Mouse (Mus musculus) forebrain, embryonic 16.5 days (tissue): Measurements from ENCODE around the gene Tarsl2. TPM values are rescaled to one million over a fixed set of nuclear protein-coding genes. Genes with fewer than 3 reads are reported as not detected.
A peak's percentile ranks its signal among the peaks of the same experiment; 100 is the strongest.

Experiments
- ATAC-seq: fragments of 200-750 bp; cut with Nextera tagmentation; 2 replicates; pipeline ENCODE4 v1.8.0; 2017; ENCODE audit warnings: mild to moderate bottlenecking, moderate library complexity
- H3K27ac ChIP-seq: fragments of 300-500 bp; sonication (generic); 2 replicates; pipeline ENCODE4 v1.5.1; 2014; ENCODE audit warnings: low read length, control low read depth
- H3K27me3 ChIP-seq: fragments of 300-500 bp; sonication (generic); replicated peaks from 2 replicates; pipeline ENCODE4 v1.6.1; 2014; ENCODE audit warnings: low read length; ENCODE audit not compliant: control insufficient read depth, insufficient read depth
- H3K36me3 ChIP-seq: fragments of 300-500 bp; sonication (generic); 2 replicates; pipeline ENCODE4 v1.6.1; 2014; ENCODE audit not compliant: control insufficient read depth, insufficient read depth
- H3K4me1 ChIP-seq: fragments of 300-500 bp; sonication (generic); replicated peaks from 2 replicates; pipeline ENCODE4 v1.6.1; 2014; ENCODE audit warnings: low read length; ENCODE audit not compliant: control insufficient read depth, insufficient read depth
- H3K4me2 ChIP-seq: fragments of 300-500 bp; sonication (generic); 2 replicates; pipeline ENCODE4 v1.6.1; 2014; ENCODE audit warnings: mild to moderate bottlenecking, low read length, control low read depth
- H3K4me3 ChIP-seq: fragments of 300-500 bp; sonication (generic); replicated peaks from 2 replicates; pipeline ENCODE4 v1.5.1; 2014; ENCODE audit warnings: mild to moderate bottlenecking, low read length, control low read depth
- H3K9ac ChIP-seq: fragments of 300-500 bp; sonication (generic); replicated peaks from 2 replicates; pipeline ENCODE4 v1.6.1; 2014; ENCODE audit warnings: low read depth, low read length, control low read depth
- H3K9me3 ChIP-seq: fragments of 300-500 bp; sonication (generic); 2 replicates; pipeline ENCODE4 v1.6.1; 2016; ENCODE audit warnings: low read length; ENCODE audit not compliant: control insufficient read depth
- WGBS: fragments of 180-500 bp; shearing (Covaris S2); extraction: QIAGEN DNeasy Blood & Tissue Kit; methylation state at CpG from one replicate; pipeline ENCODE4 v1.1.7; 2014; 5-methylcytosine and 5-hydroxymethylcytosine counted together
- polyA plus RNA-seq: library from polyadenylated mRNA; unstranded; fragments of >200 nt; fragmentation: Nextera tagmentation; extraction: Ambion mirVana; gene quantifications from 2 replicates; pipeline ENCODE4 v1.2.1, GENCODE M21; 2015

Gene Tarsl2
- polyA plus RNA-seq, 1 experiment from 2014 or later: 14.6 TPM

- 87% methylated on average over 7 of the region's 7 CpGs for WGBS
- Histone ChIP-seq H3K9ac (no peak overlapping the region), H3K4me1 (peaks cover 3% of the 10 kb centered on the region; the same call in 1 of the 2 replicates), H3K36me3 (peaks cover 32% of the 10 kb centered on the region), H3K4me3 (no peak overlapping the region), H3K27me3 (no peaks in the 10 kb centered on the region), H3K27ac (no peak overlapping the region), H3K9me3 (no peaks in the 10 kb centered on the region), H3K4me2 (no peak overlapping the region)
- no peak for ATAC-seq
These were observed 57.4 kb downstream of the Tarsl2 start for GRCm38 (mm10) chr7:65702076-65702475.

GRCm38 (mm10) chr7:65704818-65705242 is 60.1 kb downstream of the Tarsl2 start:
- 7% methylated on average over 10 of the region's 10 CpGs for WGBS
- Histone ChIP-seq H3K36me3 (peaks cover 14% of the 10 kb centered on the region), H3K4me3 (peak overlapping the region; percentile 18; the same call in 1 of the 2 replicates), H3K27me3 (no peaks in the 10 kb centered on the region), H3K4me2 (peak overlapping the region; percentile 37), H3K9ac (no peak overlapping the region), H3K4me1 (peaks cover 3% of the 10 kb centered on the region; the same call in 1 of the 2 replicates), H3K9me3 (no peaks in the 10 kb centered on the region), H3K27ac (no peak overlapping the region)
- ATAC-seq: peak; percentile 75

- Histone ChIP-seq H3K4me1 (peaks cover 3% of the 10 kb centered on the region; the same call in 1 of the 2 replicates), H3K4me3 (no peak overlapping the region), H3K36me3 (no peaks in the 10 kb centered on the region), H3K27ac (no peak overlapping the region), H3K27me3 (no peaks in the 10 kb centered on the region), H3K9me3 (no peaks in the 10 kb centered on the region), H3K9ac (no peak overlapping the region), H3K4me2 (no peak overlapping the region)
- ATAC-seq: no peak
- 100% methylated on average over 1 of the region's 1 CpGs for WGBS
These were observed 63.8 kb downstream of the Tarsl2 start for GRCm38 (mm10) chr7:65708506-65708905.

DNA sequence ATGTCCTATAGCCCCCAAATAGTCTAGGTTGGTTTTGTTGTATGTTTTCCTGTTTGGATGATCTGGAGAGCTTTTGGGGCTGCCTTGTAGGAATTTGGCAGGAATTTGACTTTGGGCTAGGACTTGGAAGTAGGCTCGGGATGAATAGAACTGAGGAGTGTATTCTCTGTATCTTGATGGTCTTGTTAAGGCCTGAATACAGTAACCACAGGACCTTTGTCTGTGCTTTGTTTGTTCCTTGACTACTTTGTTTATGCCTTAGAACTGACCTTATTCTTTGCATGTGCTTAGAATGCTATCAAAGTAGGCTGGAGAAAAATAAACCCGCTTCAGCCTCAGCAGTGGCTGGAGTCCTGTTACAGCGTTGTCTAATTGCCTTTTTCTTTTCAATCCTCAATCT is 65.6 kb downstream of the Tarsl2 start:
- Histone ChIP-seq H3K4me3 (no peak overlapping the region), H3K9me3 (no peaks in the 10 kb centered on the region), H3K27ac (no peak overlapping the region), H3K9ac (no peak overlapping the region), H3K36me3 (no peaks in the 10 kb centered on the region), H3K27me3 (no peaks in the 10 kb centered on the region), H3K4me2 (no peak overlapping the region), H3K4me1 (no peaks in the 10 kb centered on the region)
- WGBS: 61% methylated on average over 3 of the region's 3 CpGs
- ATAC-seq: no peak

DNA sequence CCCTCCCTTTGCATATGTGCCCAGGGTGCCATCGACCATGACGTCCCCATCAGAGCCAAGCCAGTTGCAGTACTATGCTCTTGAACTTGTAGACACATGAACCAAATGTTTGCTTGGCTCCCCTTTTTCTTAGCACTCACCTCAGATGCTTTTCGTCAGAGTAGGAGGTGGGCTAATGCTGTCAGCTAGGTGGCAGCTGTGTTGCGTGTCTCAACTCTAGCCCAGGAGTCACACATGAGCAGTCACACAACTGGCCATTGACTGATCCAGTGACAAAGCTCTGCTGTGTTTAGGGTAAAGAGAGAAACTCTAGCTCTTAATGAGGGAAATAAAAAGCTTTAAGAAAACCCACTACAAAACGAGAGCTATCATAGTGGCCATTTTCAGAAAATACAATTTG is 69.1 kb downstream of the Tarsl2 start:
- Histone ChIP-seq H3K27ac (no peak overlapping the region), H3K9me3 (no peaks in the 10 kb centered on the region), H3K4me1 (no peaks in the 10 kb centered on the region), H3K27me3 (no peaks in the 10 kb centered on the region), H3K9ac (no peak overlapping the region), H3K4me3 (no peak overlapping the region), H3K36me3 (no peaks in the 10 kb centered on the region), H3K4me2 (no peak overlapping the region)
- ATAC-seq: no peak
- 66% methylated on average over 5 of the region's 5 CpGs for WGBS

- no peaks in the 10 kb centered on the region for H3K27me3 ChIP-seq
- H3K27ac ChIP-seq: no peak overlapping the region
- no peaks in the 10 kb centered on the region for H3K4me1 ChIP-seq
- no peak overlapping the region for H3K4me2 ChIP-seq
- H3K9me3 ChIP-seq: no peaks in the 10 kb centered on the region
- no peak for ATAC-seq
- H3K36me3 ChIP-seq: no peaks in the 10 kb centered on the region
- 76% methylated on average over 4 of the region's 4 CpGs for whole genome bisulfite sequencing
- no peak overlapping the region for H3K4me3 ChIP-seq
- no peak overlapping the region for H3K9ac ChIP-seq
These were observed 69.6 kb downstream of the Tarsl2 start for GRCm38 (mm10) chr7:65714304-65714703.

GRCm38 (mm10) chr7:65734024-65734423 is 89.3 kb downstream of the Tarsl2 start:
- H3K27ac ChIP-seq: no peak overlapping the region
- H3K4me2 ChIP-seq: no peak overlapping the region
- ATAC-seq: no peak
- no peaks in the 10 kb centered on the region for H3K27me3 ChIP-seq
- no peak overlapping the region for H3K4me3 ChIP-seq
- WGBS: 84% methylated on average over 2 of the region's 2 CpGs
- H3K36me3 ChIP-seq: no peaks in the 10 kb centered on the region
- H3K9ac ChIP-seq: no peak overlapping the region
- H3K4me1 ChIP-seq: no peaks in the 10 kb centered on the region
- H3K9me3 ChIP-seq: no peaks in the 10 kb centered on the region

DNA sequence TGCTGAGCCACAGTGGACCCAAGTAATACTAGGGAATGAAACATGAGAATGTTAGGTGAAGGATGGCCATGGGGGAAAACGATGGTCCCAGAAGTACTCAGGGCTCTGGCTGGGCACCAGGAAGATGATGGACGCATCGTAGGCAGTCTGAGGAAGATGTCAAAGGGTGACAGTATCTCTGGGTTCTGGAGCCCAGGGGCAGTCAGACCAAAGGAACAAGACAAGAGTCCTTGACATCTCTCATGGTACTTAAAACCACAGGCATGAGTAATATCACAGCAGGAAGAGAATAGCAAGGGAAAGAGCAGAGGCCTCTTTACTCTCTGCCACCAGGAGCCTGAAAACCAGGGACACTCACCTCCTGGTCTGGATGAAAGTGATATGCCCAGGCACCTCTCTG is 90.6 kb downstream of the Tarsl2 start:
- H3K27ac ChIP-seq: no peak overlapping the region
- H3K27me3 ChIP-seq: no peaks in the 10 kb centered on the region
- H3K9ac ChIP-seq: no peak overlapping the region
- no peak overlapping the region for H3K4me3 ChIP-seq
- H3K4me2 ChIP-seq: no peak overlapping the region
- no peaks in the 10 kb centered on the region for H3K4me1 ChIP-seq
- ATAC-seq: no peak
- no peaks in the 10 kb centered on the region for H3K9me3 ChIP-seq
- H3K36me3 ChIP-seq: no peaks in the 10 kb centered on the region
- 94% methylated on average over 3 of the region's 3 CpGs for WGBS

DNA sequence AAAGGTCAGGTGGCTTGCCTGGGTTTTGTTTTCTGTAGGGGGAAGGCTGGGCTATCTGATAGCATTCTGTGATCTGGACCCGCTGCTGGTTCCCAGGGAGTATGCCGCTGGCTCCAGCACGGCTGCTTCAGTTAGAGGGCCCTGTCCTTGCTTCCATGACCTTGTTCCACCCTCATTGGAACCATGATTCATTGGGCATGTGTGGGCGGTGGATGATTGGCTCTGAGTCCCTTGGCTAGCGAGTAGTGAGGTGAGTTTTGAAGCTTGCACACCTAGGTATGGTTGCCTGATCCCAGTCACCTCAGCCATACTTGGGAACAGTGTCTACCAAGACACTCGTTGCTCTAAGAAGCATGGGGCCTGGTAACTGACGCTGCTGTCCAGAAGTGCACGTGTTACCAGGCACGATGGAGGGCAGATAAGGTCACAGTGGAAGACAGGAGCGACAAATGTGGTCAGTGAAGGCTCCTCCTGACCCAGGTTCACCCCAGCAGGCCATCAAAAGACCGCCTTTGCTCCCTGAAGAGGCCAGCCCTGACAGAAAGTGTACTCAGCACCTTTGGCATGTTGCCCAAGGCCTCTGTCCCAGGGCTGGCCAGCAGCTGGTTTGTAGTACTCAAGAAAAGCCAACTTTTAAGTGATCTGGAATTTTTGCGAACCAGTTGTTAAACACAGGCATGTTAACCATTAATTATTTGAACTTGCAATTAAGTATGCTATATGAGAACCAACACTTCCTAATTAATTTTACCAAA is 92.8 kb downstream of the Tarsl2 start:
- H3K36me3 ChIP-seq: no peaks in the 10 kb centered on the region
- no peak overlapping the region for H3K9ac ChIP-seq
- H3K4me2 ChIP-seq: no peak overlapping the region
- no peaks in the 10 kb centered on the region for H3K9me3 ChIP-seq
- no peak for ATAC-seq
- H3K27ac ChIP-seq: no peak overlapping the region
- no peak overlapping the region for H3K4me3 ChIP-seq
- 83% methylated on average over 12 of the region's 12 CpGs for WGBS
- H3K27me3 ChIP-seq: no peaks in the 10 kb centered on the region
- H3K4me1 ChIP-seq: no peaks in the 10 kb centered on the region
